Mouse (Mus musculus) midbrain, embryonic 14.5 days (tissue): ENCODE data around the gene Hmgb2. TPM values are rescaled to one million over a fixed set of nuclear protein-coding genes. Genes with fewer than 3 reads are reported as not detected.

Experiments used
- ATAC-seq: fragments of 200-750 bp; cut with Nextera tagmentation; 2 replicates; pipeline ENCODE4 v1.8.0; 2017; ENCODE audit warnings: moderate number of reproducible peaks, moderate library complexity; ENCODE audit not compliant: low FRiP score, low TSS enrichment
- DNase-seq: peaks from one replicate; pipeline ENCODE4 v3.0.0-alpha.2; 2015
- H3K27ac ChIP-seq: fragments of 300-500 bp; sonication (generic); replicated peaks from 2 replicates; pipeline ENCODE4 v1.5.1; 2014; ENCODE audit warnings: mild to moderate bottlenecking, low read depth, low read length, moderate library complexity
- H3K27me3 ChIP-seq: fragments of 300-500 bp; sonication (generic); 2 replicates; pipeline ENCODE4 v1.6.1; 2014; ENCODE audit warnings: low read length, control low read depth, mixed read lengths; ENCODE audit not compliant: control insufficient read depth, insufficient read depth
- H3K36me3 ChIP-seq: fragments of 300-500 bp; sonication (generic); 2 replicates; pipeline ENCODE4 v1.6.1; 2014; ENCODE audit warnings: low read length, control low read depth; ENCODE audit not compliant: control insufficient read depth, insufficient read depth
- H3K4me1 ChIP-seq: fragments of 300-500 bp; sonication (generic); 2 replicates; pipeline ENCODE4 v1.6.1; 2014; ENCODE audit warnings: mild to moderate bottlenecking, antibody characterized with exemption, low read length, control low read depth; ENCODE audit not compliant: control insufficient read depth, insufficient read depth
- H3K4me2 ChIP-seq: fragments of 300-500 bp; sonication (generic); 2 replicates; pipeline ENCODE4 v1.6.1; 2014; ENCODE audit warnings: mild to moderate bottlenecking, low read length, moderate library complexity
- H3K4me3 ChIP-seq: fragments of 300-500 bp; sonication (generic); replicated peaks from 2 replicates; pipeline ENCODE4 v1.5.1; 2014; ENCODE audit warnings: low read depth, low read length
- H3K9ac ChIP-seq: fragments of 300-500 bp; sonication (generic); replicated peaks from 2 replicates; pipeline ENCODE4 v1.6.1; 2014; ENCODE audit warnings: mild to moderate bottlenecking, low read length, moderate library complexity
- H3K9me3 ChIP-seq: fragments of 300-500 bp; sonication (generic); 2 replicates; pipeline ENCODE4 v1.6.1; 2016; ENCODE audit warnings: low read length, control low read depth, mixed read lengths; ENCODE audit not compliant: control insufficient read depth
- WGBS: fragments of 180-500 bp; shearing (Covaris S2); extraction: QIAGEN DNeasy Blood & Tissue Kit; methylation state at CpG from one replicate; pipeline ENCODE4 v1.1.7; 2014; 5-methylcytosine and 5-hydroxymethylcytosine counted together
- polyA plus RNA-seq: library from polyadenylated mRNA; unstranded; fragments of >200 nt; fragmentation: Nextera tagmentation; extraction: Ambion mirVana; gene quantifications from 2 replicates; pipeline ENCODE4 v1.2.1, GENCODE M21; 2014

The Hmgb2 gene
- polyA plus RNA-seq, 1 experiment from 2014 or later, result 103 TPM

- WGBS, result 90% methylated on average over 9 of the region's 9 CpGs
- no peak for ATAC-seq
These were observed 49.2 kb downstream of the Hmgb2 start for GRCm38 (mm10) chr8:57560926-57561325.

GRCm38 (mm10) chr8:57562741-57563140 is 51.0 kb downstream of the Hmgb2 start:
- no peak for ATAC-seq
- H3K9me3 ChIP-seq, result no peaks in the 10 kb centered on the region
- H3K4me2 ChIP-seq, result no peak overlapping the region
- H3K4me1 ChIP-seq, result no peaks in the 10 kb centered on the region
- no peak overlapping the region for H3K27ac ChIP-seq
- no peaks in the 10 kb centered on the region for H3K27me3 ChIP-seq
- DNase-seq, result no peak
- no peak overlapping the region for H3K9ac ChIP-seq
- no peaks in the 10 kb centered on the region for H3K36me3 ChIP-seq
- 95% methylated on average over 3 of the region's 3 CpGs for WGBS
- no peak overlapping the region for H3K4me3 ChIP-seq

More at GRCm38 (mm10) chr8:57560926-57561325, 49.2 kb downstream of the Hmgb2 start:
- no peak overlapping the region for H3K4me3 ChIP-seq
- H3K9ac ChIP-seq, result no peak overlapping the region
- no peaks in the 10 kb centered on the region for H3K36me3 ChIP-seq
- no peak overlapping the region for H3K4me2 ChIP-seq
- no peak overlapping the region for H3K27ac ChIP-seq
- H3K9me3 ChIP-seq, result no peaks in the 10 kb centered on the region
- no peak for DNase-seq
- no peaks in the 10 kb centered on the region for H3K4me1 ChIP-seq
- no peaks in the 10 kb centered on the region for H3K27me3 ChIP-seq

- ATAC-seq (no peak), DNase-seq (no peak)
- Histone ChIP-seq H3K9me3 (no peaks in the 10 kb centered on the region), H3K27me3 (no peaks in the 10 kb centered on the region), H3K4me1 (no peaks in the 10 kb centered on the region), H3K9ac (no peak overlapping the region), H3K4me2 (no peak overlapping the region), H3K36me3 (no peaks in the 10 kb centered on the region), H3K27ac (no peak overlapping the region), H3K4me3 (no peak overlapping the region)
- 95% methylated on average over 15 of the region's 15 CpGs for WGBS
These were observed 52.0 kb downstream of the Hmgb2 start for GRCm38 (mm10) chr8:57563726-57564125.

- Histone ChIP-seq H3K4me1 (no peaks in the 10 kb centered on the region), H3K9ac (no peak overlapping the region), H3K4me3 (no peak overlapping the region), H3K4me2 (no peak overlapping the region), H3K27me3 (no peaks in the 10 kb centered on the region), H3K9me3 (no peaks in the 10 kb centered on the region), H3K27ac (no peak overlapping the region), H3K36me3 (no peaks in the 10 kb centered on the region)
- no peak for ATAC-seq
- 88% methylated on average over 6 of the region's 6 CpGs for WGBS
- DNase-seq, result no peak
These were observed 53.3 kb downstream of the Hmgb2 start for GRCm38 (mm10) chr8:57565039-57565438.

Other genes starting within 250 kb of the Hmgb2 start
- gene Hand2, start 190.9 kb upstream of the Hmgb2 start, polyA plus RNA-seq, result not detected in 2 replicates
- gene Scrg1, start 56.0 kb upstream of the Hmgb2 start, polyA plus RNA-seq, result 4.3 and 9.6 TPM in 2 replicates
- 41.6 and 52.2 TPM in 2 replicates for gene Sap30, start 24.0 kb upstream of the Hmgb2 start, polyA plus RNA-seq
- gene Galnt7, start 141.1 kb downstream of the Hmgb2 start, polyA plus RNA-seq, result 9.1 and 10.0 TPM in 2 replicates